Mouse (Mus musculus): ENCODE results near the gene Ccdc54. TPM values are rescaled to one million over a fixed set of nuclear protein-coding genes. Genes with fewer than 3 reads are reported as not detected.
A peak's percentile ranks its signal among the peaks of the same experiment; 100 is the strongest.

Ccdc54 gene
- not detected in 2 replicates for polyA plus RNA-seq (2014; fragmentation: Nextera tagmentation; extraction: Ambion mirVana)

GRCm38 (mm10) chr16:50591054-50591453 lies at the start of gene Ccdc54:
TSS of gene Ccdc54 (minus strand) at chr16:50591154.
- TF ChIP-seq CTCF (IDR thresholded peaks at IDR 0.05; ENCODE audit: low read depth): no peak
- no peak within 1 kb of the TSS for H3K4me3 ChIP-seq (ENCODE audit: low read depth, low read length)
- 0 out of 2 replicates have a peak, but pooled peaks cover 3% of the 10 kb centered on the region for H3K4me1 ChIP-seq (ENCODE audit: insufficient read depth)
- no peaks in the 10 kb centered on the region for H3K27me3 ChIP-seq (ENCODE audit: insufficient read depth, low read length)
- H3K27ac ChIP-seq (ENCODE audit: low read depth): no peak within 1 kb of the TSS
- no peaks in the 10 kb centered on the region for H3K36me3 ChIP-seq (ENCODE audit: insufficient read depth)
- H3K4me2 ChIP-seq: no peak within 1 kb of the TSS
- ATAC-seq (ENCODE audit: insufficient read depth): no peak
- H3K9me3 ChIP-seq (ENCODE audit: low read depth, low read length): no peaks in the 10 kb centered on the region
- no peak for DNase-seq
- H3K9ac ChIP-seq: no peak within 1 kb of the TSS

DNA sequence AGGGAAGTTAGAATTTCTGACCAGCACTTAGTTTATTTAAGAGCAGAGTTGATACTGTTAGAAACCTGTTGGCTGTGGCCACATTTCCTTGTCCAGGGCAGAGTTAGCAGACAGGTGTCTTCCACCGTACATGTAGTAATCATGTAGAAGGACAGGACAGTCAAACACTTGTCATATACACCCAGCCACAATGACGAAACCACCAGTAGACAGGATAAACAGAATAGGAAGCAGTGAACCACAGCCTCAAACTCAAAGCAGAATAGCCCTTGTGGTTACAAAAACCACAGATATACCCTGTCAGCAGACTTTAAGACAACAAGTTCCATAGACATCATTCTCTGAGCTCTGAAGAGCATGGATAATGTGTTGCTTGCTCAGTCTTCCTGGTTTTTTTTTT lies 41.6 kb upstream of the Ccdc54 start:
- 26% methylated on average over 2 of the region's 2 CpGs for WGBS
- DNase-seq: no peak
- Histone ChIP-seq H3K4me3 (ENCODE audit: low read depth, low read length) (no peak overlapping the region), H3K27me3 (ENCODE audit: insufficient read depth, low read length) (no peaks in the 10 kb centered on the region), H3K9ac (no peak overlapping the region), H3K27ac (ENCODE audit: low read depth) (no peak overlapping the region), H3K36me3 (ENCODE audit: insufficient read depth) (no peaks in the 10 kb centered on the region), H3K4me2 (no peak overlapping the region), H3K9me3 (ENCODE audit: low read depth, low read length) (no peaks in the 10 kb centered on the region), H3K4me1 (ENCODE audit: insufficient read depth) (no peaks in the 10 kb centered on the region)
- no peak for TF ChIP-seq CTCF (IDR thresholded peaks at IDR 0.05; ENCODE audit: low read depth)
- ATAC-seq (ENCODE audit: insufficient read depth): no peak

- H3K9me3 ChIP-seq (ENCODE audit: low read depth, low read length): no peaks in the 10 kb centered on the region
- H3K4me2 ChIP-seq: no peak overlapping the region
- no peak overlapping the region for H3K9ac ChIP-seq
- no peaks in the 10 kb centered on the region for H3K4me1 ChIP-seq (ENCODE audit: insufficient read depth)
- ATAC-seq (ENCODE audit: insufficient read depth) (no peak), DNase-seq (peak; percentile 70)
- no peak overlapping the region for H3K27ac ChIP-seq (ENCODE audit: low read depth)
- no peak overlapping the region for H3K4me3 ChIP-seq (ENCODE audit: low read depth, low read length)
- no peak for TF ChIP-seq CTCF (IDR thresholded peaks at IDR 0.05; ENCODE audit: low read depth)
- H3K36me3 ChIP-seq (ENCODE audit: insufficient read depth): no peaks in the 10 kb centered on the region
- H3K27me3 ChIP-seq (ENCODE audit: insufficient read depth, low read length): no peaks in the 10 kb centered on the region
- 42% methylated on average over 7 of the region's 7 CpGs for WGBS
Observed at GRCm38 (mm10) chr16:50615569-50615968, 24.6 kb upstream of the Ccdc54 start.

- DNase-seq: no peak
- Histone ChIP-seq H3K9ac (no peak overlapping the region), H3K9me3 (ENCODE audit: low read depth, low read length) (no peaks in the 10 kb centered on the region), H3K27me3 (ENCODE audit: insufficient read depth, low read length) (no peaks in the 10 kb centered on the region), H3K27ac (ENCODE audit: low read depth) (no peak overlapping the region), H3K36me3 (ENCODE audit: insufficient read depth) (no peaks in the 10 kb centered on the region), H3K4me3 (ENCODE audit: low read depth, low read length) (no peak overlapping the region), H3K4me1 (ENCODE audit: insufficient read depth) (no peaks in the 10 kb centered on the region), H3K4me2 (no peak overlapping the region)
- TF ChIP-seq CTCF (IDR thresholded peaks at IDR 0.05; ENCODE audit: low read depth): no peak
- ATAC-seq (ENCODE audit: insufficient read depth): no peak
- 62% methylated on average over 4 of the region's 4 CpGs for WGBS
Observed at GRCm38 (mm10) chr16:50612944-50613343, 22.0 kb upstream of the Ccdc54 start.

DNA sequence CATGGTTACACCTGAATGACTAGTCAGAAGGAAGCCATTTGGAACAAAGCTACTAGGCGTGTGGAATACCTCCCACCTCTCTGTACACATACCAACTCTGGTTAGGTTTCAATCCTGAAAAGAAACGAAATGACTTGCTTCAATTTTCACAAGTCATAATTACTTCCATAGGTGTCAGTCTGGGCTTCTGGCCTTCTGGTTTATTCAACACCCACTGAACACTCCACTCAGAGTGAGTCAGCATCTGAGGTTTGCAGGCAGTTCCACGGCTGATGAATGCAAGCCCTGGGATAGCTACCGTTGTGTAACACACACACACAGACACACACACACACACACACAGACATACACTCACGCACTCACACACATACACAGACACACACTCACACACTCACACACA lies 19.6 kb upstream of the Ccdc54 start:
- Histone ChIP-seq H3K4me2 (no peak overlapping the region), H3K9me3 (ENCODE audit: low read depth, low read length) (no peaks in the 10 kb centered on the region), H3K27ac (ENCODE audit: low read depth) (no peak overlapping the region), H3K4me1 (ENCODE audit: insufficient read depth) (no peaks in the 10 kb centered on the region), H3K4me3 (ENCODE audit: low read depth, low read length) (no peak overlapping the region), H3K9ac (no peak overlapping the region), H3K27me3 (ENCODE audit: insufficient read depth, low read length) (no peaks in the 10 kb centered on the region), H3K36me3 (ENCODE audit: insufficient read depth) (no peaks in the 10 kb centered on the region)
- 84% methylated on average over 5 of the region's 5 CpGs for WGBS
- DNase-seq (no peak), ATAC-seq (ENCODE audit: insufficient read depth) (no peak)
- no peak for TF ChIP-seq CTCF (IDR thresholded peaks at IDR 0.05; ENCODE audit: low read depth)

DNA sequence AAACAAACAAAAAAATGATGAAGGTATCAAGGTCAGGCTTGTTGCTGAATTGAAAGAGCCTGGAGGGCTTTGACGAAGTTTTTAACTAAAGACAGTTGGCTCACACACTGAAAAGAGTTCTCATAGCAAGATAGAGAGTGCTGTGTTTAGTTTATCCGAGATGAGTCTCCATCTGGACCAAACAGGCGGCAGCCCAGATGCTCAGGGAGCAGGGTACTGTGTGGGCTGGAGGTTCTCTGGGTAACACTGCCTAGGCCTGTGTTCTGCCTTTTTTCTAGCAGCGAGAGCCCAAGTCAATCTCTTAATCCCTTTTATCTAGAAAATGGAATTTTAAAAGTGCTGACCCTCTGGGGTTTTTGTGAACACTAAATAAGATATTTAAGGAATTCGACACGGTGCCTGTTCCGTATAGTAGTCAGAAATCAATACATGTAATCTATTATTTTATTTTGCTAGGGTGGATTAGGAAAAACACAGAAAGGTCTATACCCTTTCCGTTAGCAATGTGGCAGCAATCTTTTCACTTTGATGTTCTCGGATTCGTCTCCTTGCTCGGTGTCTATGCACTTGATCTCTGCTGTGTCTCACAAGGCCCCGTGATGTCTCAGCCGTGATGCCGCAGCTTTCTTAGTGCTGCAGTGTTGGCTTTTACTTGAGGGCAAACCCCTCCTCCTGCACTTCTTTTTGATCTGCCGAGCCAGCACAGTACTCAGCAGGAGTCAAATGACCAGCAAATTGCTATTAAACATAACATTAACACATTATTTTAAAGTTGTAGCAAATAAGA lies 17.0 kb upstream of the Ccdc54 start:
- H3K27ac ChIP-seq (ENCODE audit: low read depth): no peak overlapping the region
- WGBS: 38% methylated on average over 15 of the region's 15 CpGs
- H3K36me3 ChIP-seq (ENCODE audit: insufficient read depth): no peaks in the 10 kb centered on the region
- DNase-seq (no peak), ATAC-seq (ENCODE audit: insufficient read depth) (no peak)
- H3K4me3 ChIP-seq (ENCODE audit: low read depth, low read length): no peak overlapping the region
- no peaks in the 10 kb centered on the region for H3K9me3 ChIP-seq (ENCODE audit: low read depth, low read length)
- H3K4me2 ChIP-seq: no peak overlapping the region
- no peak overlapping the region for H3K9ac ChIP-seq
- no peaks in the 10 kb centered on the region for H3K4me1 ChIP-seq (ENCODE audit: insufficient read depth)
- TF ChIP-seq CTCF (IDR thresholded peaks at IDR 0.05; ENCODE audit: low read depth): no peak
- no peaks in the 10 kb centered on the region for H3K27me3 ChIP-seq (ENCODE audit: insufficient read depth, low read length)

- Histone ChIP-seq H3K9ac (no peak overlapping the region), H3K9me3 (ENCODE audit: low read depth, low read length) (no peaks in the 10 kb centered on the region), H3K4me1 (ENCODE audit: insufficient read depth) (no peaks in the 10 kb centered on the region), H3K36me3 (ENCODE audit: insufficient read depth) (no peaks in the 10 kb centered on the region), H3K27ac (ENCODE audit: low read depth) (no peak overlapping the region), H3K4me2 (no peak overlapping the region), H3K4me3 (ENCODE audit: low read depth, low read length) (no peak overlapping the region), H3K27me3 (ENCODE audit: insufficient read depth, low read length) (no peaks in the 10 kb centered on the region)
- no peak for TF ChIP-seq CTCF (IDR thresholded peaks at IDR 0.05; ENCODE audit: low read depth)
- DNase-seq (no peak), ATAC-seq (ENCODE audit: insufficient read depth) (no peak)
- WGBS: 56% methylated on average over 11 of the region's 11 CpGs
Observed at GRCm38 (mm10) chr16:50604826-50605225, 13.9 kb upstream of the Ccdc54 start.
